Mouse (Mus musculus) embryonic fibroblast, embryonic 13.5 days (primary cell): Measurements from ENCODE around the gene Khdrbs1.

ENCODE experiments used
- CTCF ChIP-seq: IDR thresholded peaks from 2 replicates; pipeline ENCODE4 v1.5.1; 2011; ENCODE audit warnings: mild to moderate bottlenecking, control low read depth, low read length, moderate library complexity, borderline replicate concordance; ENCODE audit not compliant: insufficient read depth
- POLR2A ChIP-seq: IDR thresholded peaks from 2 replicates; pipeline ENCODE4 v1.6.1; 2011; ENCODE audit warnings: low read depth, mild to moderate bottlenecking, control low read depth, low read length, moderate library complexity

GRCm38 (mm10) chr4:129767782-129768181, 25.7 kb upstream of the Khdrbs1 start:
- TF ChIP-seq CTCF (no peak), POLR2A (no peak)
